Mouse (Mus musculus): ENCODE results near the gene Nasp.

DNA sequence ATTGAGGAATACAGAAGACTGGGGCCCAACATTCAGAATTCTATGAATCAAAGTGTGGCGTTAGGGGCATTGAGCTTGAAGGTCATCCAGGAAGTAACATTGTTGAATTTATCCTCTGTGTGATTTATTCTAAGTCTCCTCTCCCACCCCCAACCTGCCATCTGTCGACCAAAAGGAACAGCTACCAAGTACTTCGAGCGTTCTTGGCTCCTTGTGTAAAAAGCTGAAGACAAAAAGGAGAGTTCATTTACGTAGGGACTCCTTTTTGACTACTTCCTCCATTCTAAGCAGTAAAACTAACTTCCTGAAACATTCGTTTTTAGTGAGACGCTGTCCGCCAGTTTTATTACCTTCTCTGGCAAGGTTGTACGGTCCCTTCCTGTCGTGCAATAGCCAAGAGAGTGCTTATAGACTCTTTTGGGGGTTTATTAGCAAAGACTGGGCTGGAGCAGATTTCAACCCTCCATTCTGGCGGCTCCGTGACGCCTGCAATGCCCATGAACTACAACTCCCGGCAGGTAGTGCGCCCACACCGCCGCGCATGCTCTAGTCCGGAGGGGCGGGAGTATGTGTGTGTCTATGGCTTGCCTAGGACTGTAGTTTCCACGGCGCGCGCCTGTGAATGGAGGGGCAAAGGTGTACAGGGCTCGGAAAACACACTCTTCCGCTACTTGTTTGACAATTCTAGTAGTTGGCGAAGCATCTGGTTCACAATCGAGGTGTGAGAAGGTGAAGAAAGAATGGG lies 71.0 kb downstream of the Nasp start:
- 0 out of 2 replicates have a peak, but pooled peaks have one; percentile 45 for TF ChIP-seq EP300 (IDR thresholded peaks at IDR 0.05; ENCODE audit: insufficient read depth, low read depth, low read length)
- TF ChIP-seq CTCF (IDR thresholded peaks at IDR 0.05), result no peak
- TF ChIP-seq POLR2A (IDR thresholded peaks at IDR 0.05; ENCODE audit: insufficient read depth, low read depth, low read length), result peak; percentile 96

Measured in heart, adult 2 months (tissue).